Mouse (Mus musculus): Measurements from ENCODE around the gene Nrd1.

DNA sequence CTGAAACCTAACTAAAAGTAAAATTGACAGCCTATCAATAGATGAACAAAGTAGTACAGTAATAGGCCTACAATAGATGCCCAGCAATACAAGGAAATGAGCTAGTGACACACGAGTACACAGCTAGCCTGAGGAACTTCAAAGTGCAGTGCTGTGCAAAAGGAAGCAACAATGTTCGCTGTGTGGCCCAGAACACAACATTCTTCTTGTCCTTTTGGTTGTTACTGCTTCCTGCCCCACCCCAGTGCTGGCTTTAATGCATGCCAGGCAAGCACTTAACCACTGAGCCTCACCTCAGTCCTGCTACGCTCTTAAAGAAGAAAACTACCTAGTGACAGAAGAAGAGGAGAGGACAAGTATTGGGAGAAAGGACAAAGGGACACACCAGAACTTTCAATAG, 79.2 kb downstream of the Nrd1 start:
- no peak for TF ChIP-seq CTCF (IDR thresholded peaks at IDR 0.05; ENCODE audit: insufficient read depth, low read depth, low read length)
- no peak for TF ChIP-seq POLR2A (IDR thresholded peaks at IDR 0.05; ENCODE audit: insufficient read depth, low read depth, low read length)

Data from olfactory bulb, adult 2 months (tissue).